Mouse (Mus musculus): ENCODE data around the gene Clptm1l.

Clptm1l gene

DNA sequence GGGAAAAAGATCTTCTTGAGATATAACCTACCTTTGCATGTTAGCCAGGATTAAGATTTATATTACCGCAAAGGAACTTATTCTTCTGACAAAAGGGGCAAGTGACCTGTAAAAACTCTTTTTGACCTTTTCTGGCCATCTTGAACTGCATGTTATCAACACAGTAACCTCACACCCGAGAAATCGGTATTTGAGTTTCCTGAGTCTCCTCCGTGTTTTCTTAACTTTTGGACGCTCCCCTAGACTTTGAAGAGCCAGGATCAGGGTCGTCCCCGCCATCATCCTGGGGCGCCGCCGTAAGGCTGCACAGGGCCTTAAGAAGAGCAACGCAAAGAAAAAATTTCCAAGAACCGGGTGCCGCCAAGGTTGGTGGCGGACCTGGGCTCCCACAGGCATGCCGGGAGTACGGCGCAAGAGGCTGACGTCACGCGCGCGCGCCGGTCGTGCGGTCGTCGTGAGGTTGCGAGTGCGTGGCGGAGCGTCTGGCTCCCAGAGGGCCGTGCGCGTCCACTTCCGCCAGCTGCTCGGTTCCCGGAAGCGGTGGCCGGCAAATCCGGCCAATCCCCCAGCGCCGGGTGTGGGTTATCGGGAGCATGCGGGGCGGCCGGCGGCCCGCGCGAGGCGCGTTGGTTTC is at the start of gene Clptm1l:
Gene Clptm1l, plus strand, starts transcription at position 485 of the 634 bp plus-strand sequence.
- DNase-seq, result peak; percentile 96 to 97

DNA sequence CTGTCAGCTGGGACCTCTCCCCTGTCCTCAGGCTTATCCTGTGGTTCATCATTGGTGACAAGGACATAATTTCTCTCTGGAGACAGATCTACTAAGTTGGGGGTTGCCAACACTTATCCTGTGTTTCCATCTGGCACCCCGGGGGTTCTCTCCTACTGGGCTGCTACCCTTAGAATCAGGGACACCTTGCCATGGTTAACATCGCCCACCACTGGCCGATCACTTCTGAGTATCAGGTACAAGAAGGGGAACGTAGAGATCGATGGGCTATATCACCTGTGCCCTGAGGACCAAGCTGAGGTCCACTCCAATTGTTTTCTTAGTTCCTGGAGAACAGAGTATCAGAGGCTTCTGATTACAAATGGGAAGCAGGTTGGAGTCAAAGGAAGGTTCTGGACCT is 39.6 kb upstream of the Clptm1l start:
- DNase-seq, result no peak

DNA sequence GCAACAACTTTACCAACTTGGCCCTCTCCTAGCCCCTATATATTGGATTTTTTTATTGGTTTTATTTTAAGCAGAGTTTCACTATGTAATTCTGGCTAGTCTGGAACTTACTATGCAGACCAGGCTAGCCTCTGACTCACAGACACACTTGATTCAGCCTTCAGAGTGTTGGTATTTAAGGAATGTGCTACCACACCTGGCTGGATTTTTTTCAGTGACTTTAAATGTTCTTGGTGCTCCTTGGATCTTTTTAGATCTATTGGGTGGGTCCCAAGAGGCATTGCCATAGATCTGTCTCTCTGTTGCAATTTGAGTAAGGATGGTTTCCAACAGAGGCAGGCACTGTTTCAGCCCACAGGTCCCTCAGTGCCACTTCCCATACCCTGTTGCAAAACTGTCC is 28.8 kb upstream of the Clptm1l start:
- no peak for DNase-seq

DNA sequence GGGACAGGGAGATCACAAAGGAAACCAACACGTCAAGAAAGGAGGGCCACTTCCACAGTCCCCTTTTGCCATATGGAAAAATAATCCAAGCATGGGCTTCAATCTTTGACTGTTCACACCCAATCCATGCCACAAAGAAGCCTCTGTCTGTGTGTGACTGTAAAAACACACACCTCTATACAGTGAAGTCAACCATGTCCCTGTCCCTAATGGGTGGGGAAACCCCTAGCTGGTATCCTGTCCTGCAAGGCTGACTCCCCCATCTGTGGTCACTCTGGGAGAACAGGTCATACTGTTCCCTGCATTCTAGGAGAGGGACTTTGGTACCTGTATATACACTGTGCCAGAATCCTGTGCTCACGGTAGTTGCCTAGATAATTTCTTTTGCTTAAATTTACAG is 26.5 kb upstream of the Clptm1l start:
- DNase-seq, result no peak

DNA sequence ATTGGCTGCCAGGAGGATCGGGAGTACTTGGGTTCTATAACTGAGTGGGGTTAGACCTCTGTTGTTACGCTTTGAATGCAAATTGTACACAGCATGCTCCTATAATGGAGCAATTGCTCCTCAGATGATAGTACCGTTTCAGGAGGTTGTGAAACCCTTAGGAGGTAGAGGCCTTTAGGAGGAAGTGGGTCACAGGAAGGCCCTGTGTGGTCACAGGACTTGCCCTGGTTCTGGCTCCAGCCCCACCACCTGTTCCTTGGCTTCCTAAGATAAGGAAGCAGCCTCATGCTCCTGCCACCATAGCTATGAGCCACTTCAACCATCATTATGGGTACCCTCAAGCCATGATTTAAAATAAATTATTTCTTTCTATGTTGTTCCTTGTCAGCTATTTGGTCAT is 12.3 kb upstream of the Clptm1l start:
- no peak for DNase-seq

DNA sequence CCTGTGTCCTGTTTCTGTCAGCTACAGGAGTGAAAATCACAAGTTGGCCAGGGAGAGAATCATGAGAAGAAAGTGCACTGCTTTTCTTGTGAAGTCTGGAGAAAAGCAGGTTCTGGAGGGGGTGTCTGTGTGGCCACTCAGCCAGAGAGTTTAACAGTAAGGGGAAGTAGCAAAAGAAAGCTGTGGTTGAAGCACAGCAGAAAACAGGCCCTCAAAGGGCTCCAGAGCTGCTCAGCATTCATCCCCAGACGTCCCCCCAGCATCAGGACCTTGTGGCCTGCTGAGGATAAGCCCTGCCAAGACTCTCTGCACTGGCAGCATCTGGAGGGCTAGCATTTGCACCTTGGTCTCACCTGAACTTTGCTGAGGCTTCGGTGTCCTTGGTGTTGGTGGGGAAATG is 11.3 kb upstream of the Clptm1l start:
- no peak for DNase-seq

GRCm38 (mm10) chr13:73596276-73596675 is 7.5 kb upstream of the Clptm1l start:
- DNase-seq, result no peak

GRCm38 (mm10) chr13:73600217-73600616 is 3.6 kb upstream of the Clptm1l start:
- no peak for DNase-seq

DNA sequence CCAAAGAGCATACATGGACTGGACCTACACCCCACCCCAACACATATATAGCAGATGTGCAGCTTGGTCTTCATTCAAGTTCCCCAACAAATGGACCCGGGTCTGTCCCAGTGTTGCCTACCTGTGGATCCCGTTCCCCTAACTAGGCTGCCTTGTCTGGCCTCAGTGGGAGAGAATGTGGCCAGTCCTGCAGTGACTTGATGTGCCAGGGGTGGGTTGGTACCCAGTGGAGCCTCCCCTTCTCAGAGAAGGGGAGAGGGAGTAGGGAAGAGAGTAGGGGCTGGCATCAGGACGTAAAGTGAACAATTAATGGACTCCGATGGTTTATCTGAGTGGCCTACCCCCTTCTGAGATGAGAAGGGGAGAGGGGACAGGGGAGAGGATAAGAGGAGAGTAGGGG is 760 bp upstream of the Clptm1l start:
- DNase-seq, result no peak

- peak in 1 of 2 experiments; percentile 2 for DNase-seq
These were observed 551 bp downstream of the Clptm1l start for GRCm38 (mm10) chr13:73604156-73604957.

DNA sequence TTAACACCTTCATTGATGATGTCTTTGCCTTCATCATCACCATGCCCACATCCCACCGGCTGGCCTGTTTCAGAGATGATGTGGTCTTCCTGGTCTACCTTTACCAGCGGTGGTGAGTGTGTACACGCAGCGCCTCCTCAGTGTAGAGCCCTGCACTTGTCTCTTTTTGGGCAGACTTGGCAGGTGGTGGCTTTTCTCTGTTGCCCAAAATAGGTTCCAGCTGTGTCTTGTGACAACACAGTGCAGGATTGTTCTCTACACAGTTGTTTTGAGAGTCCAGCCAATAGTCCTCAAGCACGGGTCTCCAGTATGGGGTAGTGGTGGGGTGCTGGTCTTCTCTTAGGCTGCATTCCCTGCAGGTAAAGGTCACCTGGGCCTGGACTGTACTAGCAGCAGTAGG is 14.6 kb downstream of the Clptm1l start:
- DNase-seq, result no peak

DNA sequence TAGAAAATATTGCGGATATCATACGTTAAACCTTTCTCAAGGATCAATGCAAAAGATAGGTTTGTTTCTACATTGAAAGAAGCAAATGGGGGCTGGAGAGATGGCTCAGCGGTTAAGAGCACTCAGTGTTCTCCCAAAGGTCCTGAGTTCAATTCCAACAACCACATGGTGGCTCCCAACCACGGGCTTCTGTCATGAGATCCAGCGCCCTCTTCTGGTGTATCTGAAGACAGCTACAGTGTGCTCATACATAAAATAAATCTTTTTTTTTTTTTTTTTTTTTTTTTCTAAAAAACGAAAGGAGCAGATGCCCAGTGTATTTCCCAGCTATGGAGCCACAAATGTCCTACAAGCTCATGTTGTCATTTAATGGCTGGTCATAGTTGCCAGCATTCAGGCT is 16.8 kb downstream of the Clptm1l start:
- peak in 1 of 2 experiments; percentile 6 for DNase-seq

GRCm38 (mm10) chr13:73626410-73626744 is 22.6 kb downstream of the Clptm1l start:
- DNase-seq, result no peak

- DNase-seq, result peak; percentile 57 to 61
These were observed 23.1 kb downstream of the Clptm1l start, which contains the start of gene Tert for GRCm38 (mm10) chr13:73626745-73627549. Gene Tert, plus strand, starts transcription at chr13:73626911.

GRCm38 (mm10) chr13:73628586-73629113 is 24.8 kb downstream of the Clptm1l start:
- DNase-seq, result no peak

- DNase-seq, result no peak
These were observed 28.0 kb downstream of the Clptm1l start for GRCm38 (mm10) chr13:73631837-73632236.

- DNase-seq, result no peak
These were observed 34.0 kb downstream of the Clptm1l start for GRCm38 (mm10) chr13:73637826-73638225.

GRCm38 (mm10) chr13:73641296-73641695 is 37.5 kb downstream of the Clptm1l start:
- DNase-seq, result no peak

- DNase-seq, result peak; percentile 11 to 26
These were observed 42.7 kb downstream of the Clptm1l start for GRCm38 (mm10) chr13:73646397-73647087.

DNA sequence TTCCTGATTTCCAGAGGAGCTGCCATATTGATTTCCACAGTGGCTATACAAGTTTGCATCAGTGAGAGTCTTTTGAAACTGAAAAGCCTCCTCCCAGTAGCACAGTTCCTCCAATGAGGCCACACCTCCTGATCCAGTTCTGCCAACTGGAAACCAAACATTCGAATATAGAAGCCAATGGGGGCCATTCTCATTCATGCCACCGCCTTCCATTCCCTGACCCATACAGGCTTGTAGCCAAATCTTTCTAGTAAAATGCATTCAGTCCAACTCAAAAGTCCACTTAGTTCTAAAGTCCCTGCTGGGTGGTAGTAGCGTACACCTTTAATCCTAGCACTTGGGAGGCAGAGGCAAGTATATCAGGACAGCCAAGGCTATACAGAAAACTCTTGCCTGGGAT is 49.5 kb downstream of the Clptm1l start:
- no peak for DNase-seq

- no peak for DNase-seq
These were observed 51.2 kb downstream of the Clptm1l start for GRCm38 (mm10) chr13:73654976-73655375.

DNA sequence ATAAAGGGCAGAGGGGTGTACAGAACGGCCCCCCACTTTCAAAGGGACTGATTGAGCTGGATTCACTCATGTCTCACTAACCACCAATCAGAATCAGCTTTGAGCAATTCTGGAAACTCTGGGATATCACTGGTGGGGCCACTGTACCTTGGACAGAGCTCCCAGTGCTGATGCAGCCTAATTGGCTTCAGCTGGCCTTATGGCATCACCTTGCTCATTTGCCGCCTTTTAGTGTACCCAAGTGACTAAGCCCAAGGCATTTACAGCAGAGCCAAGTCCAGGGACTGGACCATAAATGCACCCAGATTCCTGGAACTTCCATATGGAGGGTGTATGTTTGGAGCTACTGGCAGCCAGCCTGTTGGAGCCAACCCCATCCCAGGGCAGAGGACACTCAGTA is 55.1 kb downstream of the Clptm1l start:
- DNase-seq, result no peak
